25 mouse cellular contexts compared by ENCODE assay signal in genomic region chr5:7457102-7457501, GRCm38 (mm10).
"Had no signal": no experiment of that assay in that cellular context is flagged by ENCODE, and none has a peak within 500 bp of the region (broad histone marks: within the 10 kb centered on the region; RNA-seq: fewer than 3 reads in every experiment).

No protein-coding gene starts in this region.

- H3K36me3 ChIP-seq: hindbrain, embryonic 10.5 days; hindbrain, embryonic 12.5 days; hindbrain, embryonic 15.5 days; kidney, embryonic 15.5 days; limb, embryonic 13.5 days; limb, embryonic 15.5 days; liver, embryonic 12.5 days had no signal

- DNase-seq: gastrocnemius, postnatal 10 days; gastrocnemius, postnatal 25 days; heart, adult 11 months; heart, adult 2 months; heart, postnatal 10 days; kidney, adult 11 months; kidney, adult 2 months; kidney, adult 9 months; kidney, postnatal 14 days; kidney, postnatal 36 days; layer of hippocampus, adult 9-11 months; layer of hippocampus, postnatal 36 days; left cerebral cortex, postnatal 4 days had no signal

- H3K9me3 ChIP-seq: hindbrain, embryonic 10.5 days; hindbrain, embryonic 12.5 days; hindbrain, embryonic 15.5 days; kidney, embryonic 15.5 days; limb, embryonic 13.5 days; limb, embryonic 15.5 days; liver, embryonic 12.5 days had no signal

- ATAC-seq: hindbrain, postnatal 0 days; intestine, embryonic 16.5 days; liver, embryonic 12.5 days had no signal

- H3K4me2 ChIP-seq: heart, embryonic 11.5 days; hindbrain, embryonic 12.5 days; hindbrain, embryonic 15.5 days; kidney, embryonic 15.5 days; limb, embryonic 13.5 days; limb, embryonic 15.5 days; liver, embryonic 12.5 days had no signal

- H3K4me1 ChIP-seq: hindbrain, embryonic 10.5 days; hindbrain, embryonic 12.5 days; hindbrain, embryonic 15.5 days; kidney, embryonic 15.5 days; limb, embryonic 13.5 days; limb, embryonic 15.5 days; liver, embryonic 12.5 days had no signal

- H3K27ac ChIP-seq: heart, adult 2 months; hindbrain, embryonic 10.5 days; hindbrain, embryonic 12.5 days; hindbrain, embryonic 15.5 days; hindbrain, postnatal 0 days; kidney, embryonic 15.5 days; kidney, postnatal 0 days; limb, embryonic 13.5 days; limb, embryonic 15.5 days; liver, embryonic 12.5 days; liver, embryonic 14.5 days had no signal

- H3K27me3 ChIP-seq: hindbrain, embryonic 12.5 days; hindbrain, embryonic 15.5 days; kidney, embryonic 15.5 days; limb, embryonic 13.5 days; limb, embryonic 15.5 days; liver, embryonic 12.5 days had no signal

- H3K9ac ChIP-seq: hindbrain, embryonic 12.5 days; hindbrain, embryonic 15.5 days; kidney, embryonic 15.5 days; limb, embryonic 13.5 days; limb, embryonic 15.5 days; liver, embryonic 12.5 days; liver, embryonic 14.5 days had no signal

- H3K4me3 ChIP-seq: heart, adult 2 months; hindbrain, embryonic 10.5 days; hindbrain, embryonic 12.5 days; hindbrain, embryonic 15.5 days; kidney, embryonic 15.5 days; limb, embryonic 13.5 days; limb, embryonic 15.5 days; liver, embryonic 12.5 days had no signal
